Mouse (Mus musculus): Measurements from ENCODE around the gene Qtrt2. TPM values are rescaled to one million over a fixed set of nuclear protein-coding genes. Genes with fewer than 3 reads are reported as not detected.

Gene Qtrt2
- total RNA-seq (2023): 66.6 TPM

GRCm38 (mm10) chr16:43926341-43926859 is at the start of gene Qtrt2:
Gene Qtrt2 (minus strand): TSS chr16:43926809.

GRCm38 (mm10) chr16:43889208-43890004 is 37.2 kb downstream of the Qtrt2 start, which contains the start of gene Ccdc191:
Gene Ccdc191 (plus strand): TSS chr16:43889800.

Other genes starting within 250 kb of the Qtrt2 start
- gene Drd3, start 172.8 kb downstream of the Qtrt2 start, total RNA-seq (2023): not detected
- 4.0 TPM for gene Ccdc191, start 37.0 kb downstream of the Qtrt2 start, total RNA-seq (2023)
- gene Zdhhc23, start 53.0 kb upstream of the Qtrt2 start, total RNA-seq (2023): 5.0 TPM
- gene Gramd1c, start 136.5 kb upstream of the Qtrt2 start, total RNA-seq (2023): 1.7 TPM
- 22.0 TPM for gene Atp6v1a, start 212.9 kb upstream of the Qtrt2 start, total RNA-seq (2023)
- 34.8 TPM for gene Naa50, start 213.0 kb upstream of the Qtrt2 start, total RNA-seq (2023)
- gene Usf3, start 246.4 kb upstream of the Qtrt2 start, total RNA-seq (2023): 25.5 TPM

Measured in CD4-positive naive resting alpha-beta T cell, adult 57 days (primary cell).